Mouse (Mus musculus) liver, postnatal 0 days (tissue): ENCODE data around the gene Zar1l. TPM values are rescaled to one million over a fixed set of nuclear protein-coding genes. Genes with fewer than 3 reads are reported as not detected.
A peak's percentile ranks its signal among the peaks of the same experiment; 100 is the strongest.

Source experiments
- ATAC-seq: fragments of 200-750 bp; cut with Nextera tagmentation; 2 replicates; pipeline ENCODE4 v1.8.0; 2017; ENCODE audit warnings: mild to moderate bottlenecking, moderate library complexity
- DNase-seq: peaks from one replicate; pipeline ENCODE4 v3.0.0-alpha.2; 2016
- H3K27ac ChIP-seq: fragments of 300-500 bp; sonication (generic); 2 replicates; pipeline ENCODE4 v1.5.1; 2014; ENCODE audit warnings: antibody characterized with exemption, moderate library complexity, mild to moderate bottlenecking, low read depth
- H3K27me3 ChIP-seq: fragments of 300-500 bp; sonication (generic); 2 replicates; pipeline ENCODE4 v1.6.1; 2014; ENCODE audit warnings: low read length, control low read depth, mixed read lengths; ENCODE audit not compliant: insufficient read depth
- H3K36me3 ChIP-seq: fragments of 300-500 bp; sonication (generic); replicated peaks from 2 replicates; pipeline ENCODE4 v1.6.1; 2014; ENCODE audit warnings: mild to moderate bottlenecking, control low read depth, low read length, moderate library complexity, mixed read lengths; ENCODE audit not compliant: insufficient read depth
- H3K4me1 ChIP-seq: fragments of 300-500 bp; sonication (generic); 2 replicates; pipeline ENCODE4 v1.6.1; 2014; ENCODE audit warnings: antibody characterized with exemption, mild to moderate bottlenecking, control low read depth; ENCODE audit not compliant: insufficient read depth
- H3K4me2 ChIP-seq: fragments of 300-500 bp; sonication (generic); 2 replicates; pipeline ENCODE4 v1.6.1; 2014; ENCODE audit warnings: low read depth, mild to moderate bottlenecking, low read length, moderate library complexity, mixed read lengths
- H3K4me3 ChIP-seq: fragments of 300-500 bp; sonication (generic); 2 replicates; pipeline ENCODE4 v1.5.1; 2014; ENCODE audit warnings: low read depth, low read length
- H3K9ac ChIP-seq: fragments of 300-500 bp; sonication (generic); replicated peaks from 2 replicates; pipeline ENCODE4 v1.6.1; 2014; ENCODE audit warnings: mild to moderate bottlenecking, moderate library complexity
- H3K9me3 ChIP-seq: fragments of 300-500 bp; sonication (generic); 2 replicates; pipeline ENCODE4 v1.6.1; 2016; ENCODE audit warnings: mild to moderate bottlenecking, control low read depth, low read length, mixed read lengths
- CTCF ChIP-seq: sonication (generic); IDR thresholded peaks from 2 replicates; pipeline ENCODE4 v1.5.1; 2016; ENCODE audit warnings: antibody characterized with exemption, low read depth
- EP300 ChIP-seq: IDR thresholded peaks from 2 replicates; pipeline ENCODE4 v1.6.1; 2016; ENCODE audit warnings: antibody characterized with exemption, low read depth, mild to moderate bottlenecking
- WGBS: fragments of 180-500 bp; shearing (Covaris S2); extraction: QIAGEN DNeasy Blood & Tissue Kit; methylation state at CpG from one replicate; pipeline ENCODE4 v1.1.7; 2014; ENCODE audit not compliant: insufficient replicate concordance; 5-methylcytosine and 5-hydroxymethylcytosine counted together
- polyA plus RNA-seq: library from polyadenylated mRNA; unstranded; fragments of >200 nt; fragmentation: Nextera tagmentation; extraction: Ambion mirVana; gene quantifications from 2 replicates; pipeline ENCODE4 v1.2.1, GENCODE M21; 2015

The Zar1l gene
- polyA plus RNA-seq: not detected in 2 replicates

GRCm38 (mm10) chr5:150518064-150518463, at the start of gene Zar1l:
Gene Zar1l (minus strand): TSS chr5:150518164.
- H3K9me3 ChIP-seq: no peaks in the 10 kb centered on the region

DNA sequence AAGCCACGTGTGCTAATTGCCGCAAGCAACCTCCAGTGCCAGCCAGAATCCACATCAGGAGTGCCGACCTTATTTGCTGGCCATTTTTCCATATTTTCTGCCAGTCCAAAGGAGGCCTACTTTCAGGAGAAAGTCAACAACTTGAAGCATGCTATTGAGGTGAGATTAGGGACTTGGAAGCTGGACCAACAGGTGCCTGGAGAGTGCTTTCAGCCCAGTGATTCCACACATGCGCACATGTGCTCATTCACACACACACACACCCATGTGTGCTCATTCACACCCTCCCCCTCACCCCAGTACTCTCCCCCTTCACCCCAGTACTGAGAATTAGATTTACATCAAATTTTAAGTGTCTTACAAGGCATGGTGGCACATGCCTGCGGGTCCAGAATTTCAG, 49.0 kb upstream of the Zar1l start:
- Histone ChIP-seq H3K9ac (no peak overlapping the region), H3K4me1 (peaks cover 5% of the 10 kb centered on the region; the same call in 1 of the 2 replicates), H3K9me3 (no peaks in the 10 kb centered on the region), H3K27ac (no peak overlapping the region), H3K27me3 (no peaks in the 10 kb centered on the region), H3K4me2 (no peak overlapping the region), H3K36me3 (peaks cover 45% of the 10 kb centered on the region), H3K4me3 (no peak overlapping the region)
- WGBS: 92% methylated on average over 5 of the region's 5 CpGs
- TF ChIP-seq CTCF: no peak
- TF ChIP-seq EP300: no peak
- DNase-seq (no peak), ATAC-seq (no peak)

More at GRCm38 (mm10) chr5:150518064-150518463, at the start of gene Zar1l:
- Histone ChIP-seq H3K27me3 (no peaks in the 10 kb centered on the region), H3K36me3 (no peaks in the 10 kb centered on the region), H3K27ac (no peak within 1 kb of the TSS), H3K4me2 (no peak within 1 kb of the TSS), H3K4me1 (peaks cover 2% of the 10 kb centered on the region; the same call in 1 of the 2 replicates), H3K4me3 (no peak within 1 kb of the TSS), H3K9ac (no peak within 1 kb of the TSS)
- TF ChIP-seq EP300 (no peak), CTCF (no peak)
- ATAC-seq (no peak), DNase-seq (no peak)
- 56% methylated on average over 4 of the region's 4 CpGs for WGBS

DNA sequence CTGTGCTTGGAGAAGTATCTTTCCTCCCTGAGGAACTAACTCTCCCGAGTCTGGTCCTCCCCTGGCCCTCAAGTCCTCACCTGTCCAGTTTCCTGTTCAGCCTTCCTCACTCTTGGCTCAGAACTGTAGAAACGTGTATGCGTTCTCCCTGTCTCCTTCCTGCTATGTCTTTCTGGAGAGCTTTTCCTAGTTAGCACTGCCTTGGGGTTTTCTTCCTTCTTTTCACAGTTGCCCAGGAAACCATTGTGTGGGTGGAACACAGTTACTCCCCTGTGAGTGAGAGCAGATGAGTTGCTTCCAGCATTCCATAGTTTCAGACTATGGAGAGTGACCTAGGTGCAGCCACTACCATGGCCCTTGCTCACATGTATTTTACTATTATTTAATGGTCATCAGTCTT, 48.3 kb upstream of the Zar1l start:
- H3K9ac ChIP-seq: no peak overlapping the region
- no peaks in the 10 kb centered on the region for H3K9me3 ChIP-seq
- ATAC-seq: no peak
- H3K27ac ChIP-seq: no peak overlapping the region
- H3K4me2 ChIP-seq: no peak overlapping the region
- H3K36me3 ChIP-seq: peaks cover 43% of the 10 kb centered on the region
- 69% methylated on average over 3 of the region's 3 CpGs for WGBS
- no peaks in the 10 kb centered on the region for H3K27me3 ChIP-seq
- no peak for TF ChIP-seq EP300
- TF ChIP-seq CTCF: no peak
- H3K4me1 ChIP-seq: peaks cover 5% of the 10 kb centered on the region; the same call in 1 of the 2 replicates
- no peak for DNase-seq
- no peak overlapping the region for H3K4me3 ChIP-seq

DNA sequence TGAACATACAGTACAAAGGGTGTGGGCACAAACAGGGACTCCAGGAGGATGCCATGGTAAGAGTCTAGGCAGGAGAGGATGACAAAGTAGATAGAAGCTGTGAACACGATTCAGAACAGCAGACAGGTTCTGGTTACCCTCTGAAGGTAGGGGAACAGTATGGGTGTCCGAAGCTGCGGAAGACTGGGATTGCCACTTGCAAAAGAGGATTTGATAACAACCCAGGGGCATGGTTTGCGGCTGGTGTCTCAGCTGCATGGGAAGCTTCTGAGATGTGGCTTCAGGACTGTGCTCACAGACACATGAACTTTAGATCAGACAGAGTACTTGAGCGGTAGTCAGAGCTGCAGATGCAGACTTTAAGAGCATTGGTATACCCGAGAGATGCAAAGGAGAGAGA, 46.5 kb upstream of the Zar1l start:
- H3K9ac ChIP-seq: no peak overlapping the region
- peaks cover 50% of the 10 kb centered on the region for H3K36me3 ChIP-seq
- H3K4me3 ChIP-seq: no peak overlapping the region
- H3K27ac ChIP-seq: no peak overlapping the region
- ATAC-seq: no peak
- TF ChIP-seq EP300: no peak
- no peak for TF ChIP-seq CTCF
- H3K9me3 ChIP-seq: no peaks in the 10 kb centered on the region
- 89% methylated on average over 6 of the region's 6 CpGs for WGBS
- no peak overlapping the region for H3K4me2 ChIP-seq
- H3K27me3 ChIP-seq: no peaks in the 10 kb centered on the region
- peak; percentile 4 for DNase-seq
- H3K4me1 ChIP-seq: peaks cover 5% of the 10 kb centered on the region; the same call in 1 of the 2 replicates

GRCm38 (mm10) chr5:150561783-150562182, 43.8 kb upstream of the Zar1l start:
- H3K4me3 ChIP-seq: no peak overlapping the region
- H3K4me2 ChIP-seq: no peak overlapping the region
- H3K4me1 ChIP-seq: peaks cover 5% of the 10 kb centered on the region; the same call in 1 of the 2 replicates
- peaks cover 44% of the 10 kb centered on the region for H3K36me3 ChIP-seq
- peak; percentile 4 for DNase-seq
- no peaks in the 10 kb centered on the region for H3K9me3 ChIP-seq
- no peak overlapping the region for H3K27ac ChIP-seq
- no peak overlapping the region for H3K9ac ChIP-seq
- no peaks in the 10 kb centered on the region for H3K27me3 ChIP-seq
- WGBS: 84% methylated on average over 5 of the region's 5 CpGs
- no peak for ATAC-seq
- TF ChIP-seq EP300 (no peak), CTCF (no peak)

DNA sequence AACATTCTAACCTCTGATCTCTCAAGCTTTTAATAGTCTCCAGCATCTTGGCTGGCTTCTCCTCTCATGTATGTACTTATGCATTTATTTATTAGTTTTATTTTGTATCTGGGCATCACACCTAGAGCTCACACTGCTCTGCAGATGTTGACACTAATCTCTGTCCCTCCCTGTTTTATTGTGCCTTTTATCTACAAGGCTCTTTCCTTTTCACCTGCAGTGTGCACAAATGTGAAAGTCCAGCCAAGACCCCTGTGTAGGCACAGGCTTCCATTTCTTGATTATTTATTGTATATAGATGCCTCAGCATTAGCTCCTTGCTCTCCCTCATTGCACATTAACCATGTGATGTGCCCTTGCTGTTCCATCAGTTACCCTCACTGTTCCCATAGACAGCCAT, 43.4 kb upstream of the Zar1l start:
- ATAC-seq: no peak
- H3K4me3 ChIP-seq: no peak overlapping the region
- DNase-seq: no peak
- TF ChIP-seq CTCF (no peak), EP300 (no peak)
- H3K9me3 ChIP-seq: no peaks in the 10 kb centered on the region
- no peak overlapping the region for H3K27ac ChIP-seq
- H3K9ac ChIP-seq: no peak overlapping the region
- H3K36me3 ChIP-seq: peaks cover 42% of the 10 kb centered on the region
- H3K4me1 ChIP-seq: peaks cover 5% of the 10 kb centered on the region; the same call in 1 of the 2 replicates
- no peak overlapping the region for H3K4me2 ChIP-seq
- no peaks in the 10 kb centered on the region for H3K27me3 ChIP-seq

DNA sequence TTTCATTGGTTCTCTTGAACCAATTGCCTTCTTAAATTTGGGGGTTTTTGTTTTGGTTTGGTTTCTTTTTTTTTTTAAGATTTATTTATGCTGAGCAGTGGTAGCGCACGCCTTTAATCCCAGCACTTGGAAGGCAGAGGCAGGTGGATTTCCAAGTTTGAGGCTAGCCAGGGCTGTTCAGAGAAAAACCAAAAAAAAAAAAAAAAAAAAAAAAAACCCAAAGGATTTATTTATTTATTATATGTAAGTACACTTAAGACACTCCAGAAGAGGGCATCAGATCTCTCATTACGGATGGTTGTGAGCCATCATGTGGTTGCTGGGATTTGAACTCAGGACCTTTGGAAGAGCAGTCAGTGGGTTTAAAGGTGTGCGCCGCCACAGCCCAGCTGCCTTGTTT, 42.9 kb upstream of the Zar1l start:
- Histone ChIP-seq H3K36me3 (peaks cover 41% of the 10 kb centered on the region), H3K4me2 (no peak overlapping the region), H3K9me3 (no peaks in the 10 kb centered on the region), H3K27ac (no peak overlapping the region), H3K27me3 (no peaks in the 10 kb centered on the region), H3K4me3 (no peak overlapping the region), H3K4me1 (peaks cover 2% of the 10 kb centered on the region; the same call in 1 of the 2 replicates), H3K9ac (no peak overlapping the region)
- DNase-seq: no peak
- 95% methylated on average over 5 of the region's 5 CpGs for WGBS
- ATAC-seq: no peak
- TF ChIP-seq CTCF (no peak), EP300 (no peak)
